Mouse (Mus musculus) embryonic facial prominence, embryonic 14.5 days (tissue): ENCODE results near the gene Mef2c. TPM values are rescaled to one million over a fixed set of nuclear protein-coding genes. Genes with fewer than 3 reads are reported as not detected.

ENCODE experiments used
- ATAC-seq: fragments of 200-750 bp; cut with Nextera tagmentation; 2 replicates; pipeline ENCODE4 v1.8.0; 2017; ENCODE audit warnings: low read depth, moderate number of reproducible peaks, moderate TSS enrichment
- DNase-seq: peaks from one replicate; pipeline ENCODE4 v3.0.0-alpha.2; 2015; ENCODE audit warnings: low spot score
- H3K27ac ChIP-seq: fragments of 300-500 bp; sonication (generic); replicated peaks from 2 replicates; pipeline ENCODE4 v1.5.1; 2014; ENCODE audit warnings: low read depth, mild to moderate bottlenecking, low read length, moderate library complexity
- H3K27me3 ChIP-seq: fragments of 300-500 bp; sonication (generic); replicated peaks from 2 replicates; pipeline ENCODE4 v1.6.1; 2014; ENCODE audit warnings: low read length; ENCODE audit not compliant: control insufficient read depth, insufficient read depth
- H3K36me3 ChIP-seq: fragments of 300-500 bp; sonication (generic); 2 replicates; pipeline ENCODE4 v1.6.1; 2014; ENCODE audit warnings: low read length, mixed read lengths; ENCODE audit not compliant: control insufficient read depth, insufficient read depth
- H3K4me1 ChIP-seq: fragments of 300-500 bp; sonication (generic); 2 replicates; pipeline ENCODE4 v1.6.1; 2014; ENCODE audit warnings: antibody characterized with exemption, low read length; ENCODE audit not compliant: control insufficient read depth, insufficient read depth
- H3K4me2 ChIP-seq: fragments of 300-500 bp; sonication (generic); 2 replicates; pipeline ENCODE4 v1.6.1; 2014; ENCODE audit warnings: low read depth, mild to moderate bottlenecking, low read length, moderate library complexity, mixed read lengths
- H3K4me3 ChIP-seq: fragments of 300-500 bp; sonication (generic); 2 replicates; pipeline ENCODE4 v1.5.1; 2014; ENCODE audit warnings: low read depth, mild to moderate bottlenecking, low read length
- H3K9ac ChIP-seq: fragments of 300-500 bp; sonication (generic); 2 replicates; pipeline ENCODE4 v1.6.1; 2014; ENCODE audit warnings: low read depth, mild to moderate bottlenecking, low read length, moderate library complexity, mixed read lengths
- H3K9me3 ChIP-seq: fragments of 300-500 bp; sonication (generic); 2 replicates; pipeline ENCODE4 v1.6.1; 2016; ENCODE audit warnings: low read length; ENCODE audit not compliant: control insufficient read depth
- WGBS: fragments of 180-500 bp; shearing (Covaris S2); extraction: QIAGEN DNeasy Blood & Tissue Kit; methylation state at CpG from one replicate; pipeline ENCODE4 v1.1.7; 2014; 5-methylcytosine and 5-hydroxymethylcytosine counted together
- polyA plus RNA-seq: library from polyadenylated mRNA; unstranded; fragments of >200 nt; fragmentation: Nextera tagmentation; extraction: Ambion mirVana; gene quantifications from 2 replicates; pipeline ENCODE4 v1.2.1, GENCODE M21; 2014

The Mef2c gene
- polyA plus RNA-seq, 1 experiment from 2014 or later = 224 TPM

GRCm38 (mm10) chr13:83649795-83650476 lies 146.1 kb downstream of the Mef2c start:
- WGBS = 77% methylated on average over 12 of the region's 12 CpGs
- Histone ChIP-seq H3K9me3 (no peaks in the 10 kb centered on the region), H3K9ac (no peak overlapping the region), H3K4me2 (no peak overlapping the region), H3K27me3 (no peaks in the 10 kb centered on the region), H3K36me3 (no peaks in the 10 kb centered on the region), H3K4me3 (no peak overlapping the region), H3K4me1 (no peaks in the 10 kb centered on the region), H3K27ac (peak overlapping the region; percentile 21; the same call in 1 of the 2 replicates)
- ATAC-seq (no peak), DNase-seq (peak; percentile 28)

GRCm38 (mm10) chr13:83650807-83651206 lies 147.0 kb downstream of the Mef2c start:
- 85% methylated on average over 3 of the region's 3 CpGs for WGBS
- no peak overlapping the region for H3K4me3 ChIP-seq
- H3K27me3 ChIP-seq = no peaks in the 10 kb centered on the region
- no peak overlapping the region for H3K4me2 ChIP-seq
- no peak overlapping the region for H3K9ac ChIP-seq
- no peaks in the 10 kb centered on the region for H3K9me3 ChIP-seq
- ATAC-seq (no peak), DNase-seq (no peak)
- no peak overlapping the region for H3K27ac ChIP-seq
- H3K4me1 ChIP-seq = no peaks in the 10 kb centered on the region
- no peaks in the 10 kb centered on the region for H3K36me3 ChIP-seq

- DNase-seq (no peak), ATAC-seq (no peak)
- Histone ChIP-seq H3K4me2 (no peak overlapping the region), H3K4me3 (no peak overlapping the region), H3K4me1 (no peaks in the 10 kb centered on the region), H3K36me3 (no peaks in the 10 kb centered on the region), H3K27ac (no peak overlapping the region; the same call in 1 of the 2 replicates), H3K27me3 (no peaks in the 10 kb centered on the region), H3K9me3 (no peaks in the 10 kb centered on the region), H3K9ac (no peak overlapping the region)
- 75% methylated on average over 7 of the region's 7 CpGs for WGBS
Observed at GRCm38 (mm10) chr13:83651941-83652548, 148.2 kb downstream of the Mef2c start.

- Histone ChIP-seq H3K36me3 (no peaks in the 10 kb centered on the region), H3K27me3 (no peaks in the 10 kb centered on the region), H3K9ac (no peak overlapping the region), H3K4me3 (no peak overlapping the region), H3K27ac (no peak overlapping the region), H3K4me1 (no peaks in the 10 kb centered on the region), H3K4me2 (no peak overlapping the region), H3K9me3 (no peaks in the 10 kb centered on the region)
- ATAC-seq = no peak
- peak; percentile 55 for DNase-seq
- 68% methylated on average over 8 of the region's 8 CpGs for WGBS
Observed at GRCm38 (mm10) chr13:83652560-83652959, 148.7 kb downstream of the Mef2c start.

- ATAC-seq (peak; percentile 59), DNase-seq (peak; percentile 91)
- H3K27me3 ChIP-seq = no peaks in the 10 kb centered on the region
- H3K27ac ChIP-seq = no peak overlapping the region
- H3K9ac ChIP-seq = no peak overlapping the region
- 37% methylated on average over 8 of the region's 8 CpGs for WGBS
- H3K4me2 ChIP-seq = no peak overlapping the region
- no peaks in the 10 kb centered on the region; the same call in 1 of the 2 replicates for H3K36me3 ChIP-seq
- H3K4me1 ChIP-seq = no peaks in the 10 kb centered on the region
- no peaks in the 10 kb centered on the region for H3K9me3 ChIP-seq
- no peak overlapping the region for H3K4me3 ChIP-seq
Observed at GRCm38 (mm10) chr13:83654889-83655769, 151.3 kb downstream of the Mef2c start.

GRCm38 (mm10) chr13:83656094-83656493 lies 152.3 kb downstream of the Mef2c start:
- Histone ChIP-seq H3K4me2 (no peak overlapping the region), H3K9me3 (no peaks in the 10 kb centered on the region), H3K36me3 (peaks cover 2% of the 10 kb centered on the region; the same call in 1 of the 2 replicates), H3K4me3 (no peak overlapping the region), H3K4me1 (no peaks in the 10 kb centered on the region), H3K9ac (no peak overlapping the region), H3K27me3 (no peaks in the 10 kb centered on the region), H3K27ac (no peak overlapping the region)
- ATAC-seq (no peak), DNase-seq (no peak)
- 80% methylated on average over 7 of the region's 7 CpGs for WGBS

GRCm38 (mm10) chr13:83656773-83657172 lies 152.9 kb downstream of the Mef2c start:
- WGBS = 68% methylated on average over 4 of the region's 4 CpGs
- peaks cover 5% of the 10 kb centered on the region; the same call in 1 of the 2 replicates for H3K36me3 ChIP-seq
- H3K9me3 ChIP-seq = no peaks in the 10 kb centered on the region
- no peak for ATAC-seq
- no peak overlapping the region for H3K9ac ChIP-seq
- H3K4me1 ChIP-seq = no peaks in the 10 kb centered on the region
- no peak overlapping the region for H3K4me2 ChIP-seq
- H3K27ac ChIP-seq = no peak overlapping the region
- no peaks in the 10 kb centered on the region for H3K27me3 ChIP-seq
- no peak overlapping the region for H3K4me3 ChIP-seq
- peak; percentile 54 for DNase-seq

- H3K9ac ChIP-seq = no peak overlapping the region
- no peaks in the 10 kb centered on the region for H3K27me3 ChIP-seq
- WGBS = 63% methylated on average over 8 of the region's 8 CpGs
- H3K4me2 ChIP-seq = no peak overlapping the region
- DNase-seq (no peak), ATAC-seq (no peak)
- H3K27ac ChIP-seq = no peak overlapping the region
- H3K9me3 ChIP-seq = no peaks in the 10 kb centered on the region
- no peaks in the 10 kb centered on the region for H3K4me1 ChIP-seq
- no peak overlapping the region for H3K4me3 ChIP-seq
- H3K36me3 ChIP-seq = peaks cover 5% of the 10 kb centered on the region; the same call in 1 of the 2 replicates
Observed at GRCm38 (mm10) chr13:83660722-83661121, 156.9 kb downstream of the Mef2c start.
